Mouse (Mus musculus) hindbrain, postnatal 0 days (tissue): ENCODE results near the gene Smad5. TPM values are rescaled to one million over a fixed set of nuclear protein-coding genes. Genes with fewer than 3 reads are reported as not detected.

Experiments
- ATAC-seq: fragments of 200-750 bp; cut with Nextera tagmentation; 2 replicates; pipeline ENCODE4 v1.8.0; 2017; ENCODE audit warnings: mild to moderate bottlenecking, moderate TSS enrichment, moderate library complexity
- DNase-seq: peaks from one replicate; pipeline ENCODE4 v3.0.0-alpha.2; 2015; ENCODE audit warnings: low spot score
- H3K27ac ChIP-seq: fragments of 300-500 bp; sonication (generic); 2 replicates; pipeline ENCODE4 v1.5.1; 2014; ENCODE audit warnings: mild to moderate bottlenecking
- H3K27me3 ChIP-seq: fragments of 300-500 bp; sonication (generic); 2 replicates; pipeline ENCODE4 v1.6.1; 2014; ENCODE audit warnings: low read length, mixed read lengths; ENCODE audit not compliant: insufficient read depth
- H3K36me3 ChIP-seq: fragments of 300-500 bp; sonication (generic); 2 replicates; pipeline ENCODE4 v1.6.1; 2014; ENCODE audit warnings: low read length, mixed read lengths; ENCODE audit not compliant: insufficient read depth
- H3K4me1 ChIP-seq: fragments of 300-500 bp; sonication (generic); 2 replicates; pipeline ENCODE4 v1.6.1; 2014; ENCODE audit warnings: antibody characterized with exemption, low read length, mixed read lengths; ENCODE audit not compliant: insufficient read depth
- H3K4me2 ChIP-seq: fragments of 300-500 bp; sonication (generic); 2 replicates; pipeline ENCODE4 v1.6.1; 2014; ENCODE audit warnings: low read depth, mild to moderate bottlenecking, low read length, moderate library complexity, mixed read lengths
- H3K4me3 ChIP-seq: fragments of 300-500 bp; sonication (generic); 2 replicates; pipeline ENCODE4 v1.5.1; 2014; ENCODE audit warnings: low read length
- H3K9ac ChIP-seq: fragments of 300-500 bp; sonication (generic); replicated peaks from 2 replicates; pipeline ENCODE4 v1.6.1; 2014; ENCODE audit warnings: mild to moderate bottlenecking, low read length, moderate library complexity, mixed read lengths
- H3K9me3 ChIP-seq: fragments of 300-500 bp; sonication (generic); 2 replicates; pipeline ENCODE4 v1.6.1; 2016; ENCODE audit warnings: low read length, mixed read lengths
- CTCF ChIP-seq: IDR thresholded peaks from 2 replicates; pipeline ENCODE4 v1.5.1; 2016; ENCODE audit warnings: antibody characterized with exemption, control low read depth, low read depth
- WGBS: fragments of 180-500 bp; shearing (Covaris S2); extraction: QIAGEN DNeasy Blood & Tissue Kit; methylation state at CpG from one replicate; pipeline ENCODE4 v1.1.7; 2014; 5-methylcytosine and 5-hydroxymethylcytosine counted together
- polyA plus RNA-seq: library from polyadenylated mRNA; unstranded; fragments of >200 nt; fragmentation: Nextera tagmentation; extraction: Ambion mirVana; gene quantifications from 2 replicates; pipeline ENCODE4 v1.2.1, GENCODE M21; 2015
- total RNA-seq: library from RNA; depleted of rRNA; stranded (reverse); fragments of >200 nt; gene quantifications from 2 replicates; pipeline ENCODE4 v1.2.3, GENCODE M21; 2014

The Smad5 gene
- total and polyA plus RNA-seq, 2 experiments from 2014 or later, result 17.7 to 39.5 TPM

GRCm38 (mm10) chr13:56762446-56763229 is 59.8 kb downstream of the Smad5 start:
- 30% methylated on average over 13 of the region's 13 CpGs for WGBS
- Histone ChIP-seq H3K36me3 (no peaks in the 10 kb centered on the region), H3K4me1 (peaks cover 12% of the 10 kb centered on the region; the same call in 1 of the 2 replicates), H3K4me3 (no peak overlapping the region), H3K27me3 (no peaks in the 10 kb centered on the region), H3K27ac (peak overlapping the region; percentile 11; the same call in 1 of the 2 replicates), H3K4me2 (0 out of 2 replicates have a peak overlapping the region, but pooled peaks have one; percentile 8), H3K9me3 (no peaks in the 10 kb centered on the region), H3K9ac (no peak overlapping the region)
- DNase-seq (peak; percentile 68), ATAC-seq (0 out of 2 replicates have a peak, but pooled peaks have one; percentile 39)
- no peak for TF ChIP-seq CTCF

DNA sequence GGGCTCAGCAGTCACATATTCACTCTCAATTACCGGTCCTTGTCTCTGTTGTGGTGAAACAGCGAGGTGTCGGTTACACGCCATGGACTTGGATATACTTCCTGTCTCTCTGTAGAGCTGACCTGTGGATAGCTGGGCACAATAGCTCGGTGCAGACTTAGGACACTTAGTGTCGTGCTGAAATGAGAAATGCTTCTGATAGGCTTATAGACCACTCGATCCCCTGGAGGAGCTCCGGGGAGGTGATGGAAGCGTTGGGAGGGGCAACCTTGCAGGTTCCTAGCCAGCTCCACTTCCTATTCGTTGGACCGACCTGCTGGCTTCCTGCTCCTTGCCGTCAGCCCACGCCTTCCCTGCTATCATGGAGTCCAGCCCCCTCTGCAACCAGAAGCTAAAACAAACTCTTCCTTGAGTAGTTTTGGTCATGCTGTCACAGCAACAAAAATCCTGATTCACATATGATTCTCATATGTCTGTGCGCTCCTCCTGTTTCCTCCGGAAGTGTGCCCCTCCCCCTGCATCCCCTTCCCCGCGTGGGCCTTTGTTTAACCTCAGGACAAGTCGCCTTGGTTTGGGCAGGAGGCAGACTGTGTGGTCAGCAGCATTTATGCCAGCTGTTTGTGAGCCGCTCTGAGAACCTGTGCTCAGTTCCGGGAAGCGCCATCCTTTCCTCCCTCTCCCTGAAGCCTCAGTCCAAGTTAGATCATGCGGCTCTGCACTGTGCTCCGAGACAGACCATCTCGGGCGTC is 62.6 kb downstream of the Smad5 start:
- Histone ChIP-seq H3K4me1 (peaks cover 17% of the 10 kb centered on the region), H3K27me3 (no peaks in the 10 kb centered on the region), H3K36me3 (no peaks in the 10 kb centered on the region), H3K9me3 (no peaks in the 10 kb centered on the region), H3K27ac (no peak overlapping the region), H3K4me2 (peak overlapping the region; percentile 3), H3K4me3 (no peak overlapping the region), H3K9ac (no peak overlapping the region)
- WGBS, result 51% methylated on average over 25 of the region's 25 CpGs
- DNase-seq (no peak), ATAC-seq (no peak)
- no peak for TF ChIP-seq CTCF

DNA sequence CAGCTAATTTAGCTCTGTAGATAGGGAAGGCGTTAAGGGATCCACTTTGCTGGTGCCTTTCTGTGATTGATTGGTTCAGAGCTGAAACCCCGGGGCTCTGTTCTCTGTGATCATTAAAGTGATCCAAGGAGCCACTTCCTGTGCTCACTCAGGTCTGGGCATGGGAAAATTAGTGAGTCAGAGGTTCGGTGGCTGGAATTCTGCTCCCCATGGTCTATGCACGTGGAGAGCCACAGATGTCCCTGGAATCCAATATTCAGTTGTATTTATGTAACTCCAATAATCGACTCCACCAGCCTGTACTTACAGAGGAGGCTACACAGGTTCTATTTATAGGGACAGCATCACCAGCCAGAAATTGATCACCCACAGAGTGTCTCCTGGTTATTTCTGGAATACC is 63.4 kb downstream of the Smad5 start:
- Histone ChIP-seq H3K4me2 (no peak overlapping the region), H3K4me1 (peaks cover 17% of the 10 kb centered on the region), H3K9ac (no peak overlapping the region), H3K4me3 (no peak overlapping the region), H3K27ac (no peak overlapping the region), H3K36me3 (no peaks in the 10 kb centered on the region), H3K27me3 (no peaks in the 10 kb centered on the region), H3K9me3 (no peaks in the 10 kb centered on the region)
- TF ChIP-seq CTCF, result no peak
- no peak for DNase-seq
- 52% methylated on average over 5 of the region's 5 CpGs for WGBS
- no peak for ATAC-seq

DNA sequence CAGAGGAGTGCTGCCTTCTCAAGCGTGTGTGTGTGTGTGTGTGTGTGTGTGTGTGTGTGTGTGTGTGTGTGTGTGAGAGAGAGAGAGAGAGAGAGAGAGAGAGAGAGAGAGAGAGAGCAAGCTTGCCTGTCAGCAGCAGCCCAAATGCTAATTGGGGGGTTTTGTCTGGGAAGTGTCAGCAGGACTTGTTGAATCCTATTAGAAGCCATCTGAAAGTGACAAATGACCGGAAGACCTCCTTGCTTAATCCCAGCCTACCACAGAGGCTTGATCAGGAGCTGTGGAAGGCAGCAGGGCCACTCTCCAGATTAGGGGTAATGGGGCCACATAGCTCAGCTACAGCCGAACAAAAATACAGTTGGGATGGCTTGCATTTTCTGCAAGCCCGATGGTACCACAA is 66.6 kb downstream of the Smad5 start:
- H3K4me3 ChIP-seq, result no peak overlapping the region
- H3K9me3 ChIP-seq, result no peaks in the 10 kb centered on the region
- H3K4me2 ChIP-seq, result no peak overlapping the region
- H3K4me1 ChIP-seq, result peaks cover 9% of the 10 kb centered on the region; the same call in 1 of the 2 replicates
- no peaks in the 10 kb centered on the region for H3K36me3 ChIP-seq
- no peaks in the 10 kb centered on the region for H3K27me3 ChIP-seq
- no peak overlapping the region for H3K27ac ChIP-seq
- DNase-seq (no peak), ATAC-seq (no peak)
- H3K9ac ChIP-seq, result no peak overlapping the region
- WGBS, result 34% methylated on average over 4 of the region's 4 CpGs
- TF ChIP-seq CTCF, result no peak

DNA sequence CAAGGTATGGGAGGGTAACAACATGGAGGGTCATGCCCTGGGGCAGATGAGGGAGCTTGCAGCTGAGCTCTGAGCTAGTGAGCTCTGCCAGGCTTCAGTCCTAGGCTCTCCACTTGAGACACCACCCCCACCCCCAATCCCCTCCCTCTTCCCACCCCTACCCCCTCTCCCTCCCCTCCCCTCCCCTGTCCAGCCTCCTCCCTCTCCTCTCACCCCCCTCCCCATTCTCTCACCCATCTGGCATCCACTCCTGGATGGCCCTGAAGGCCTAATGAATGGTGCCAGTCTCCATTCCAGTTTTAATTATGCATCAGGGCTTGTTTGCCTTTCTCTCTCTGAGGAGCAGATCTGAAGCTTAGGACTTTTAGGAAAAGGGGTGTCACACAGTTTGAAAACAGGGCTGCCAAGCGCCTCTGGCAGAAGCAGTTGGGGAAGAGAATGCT is 67.3 kb downstream of the Smad5 start:
- Histone ChIP-seq H3K9ac (no peak overlapping the region), H3K27ac (peak overlapping the region; percentile 36; the same call in 1 of the 2 replicates), H3K36me3 (no peaks in the 10 kb centered on the region), H3K4me1 (peaks cover 9% of the 10 kb centered on the region; the same call in 1 of the 2 replicates), H3K4me3 (no peak overlapping the region), H3K9me3 (no peaks in the 10 kb centered on the region), H3K4me2 (no peak overlapping the region), H3K27me3 (no peaks in the 10 kb centered on the region)
- WGBS, result 40% methylated on average over 1 of the region's 1 CpGs
- TF ChIP-seq CTCF, result no peak
- DNase-seq, result peak; percentile 59
- ATAC-seq, result peak; percentile 41; the same call in 1 of the 2 replicates

GRCm38 (mm10) chr13:56770786-56771185 is 68.0 kb downstream of the Smad5 start:
- H3K27me3 ChIP-seq, result no peaks in the 10 kb centered on the region
- H3K9me3 ChIP-seq, result no peaks in the 10 kb centered on the region
- no peaks in the 10 kb centered on the region for H3K36me3 ChIP-seq
- ATAC-seq (no peak), DNase-seq (no peak)
- peak overlapping the region; percentile 36; the same call in 1 of the 2 replicates for H3K27ac ChIP-seq
- no peak overlapping the region for H3K4me2 ChIP-seq
- no peak overlapping the region for H3K9ac ChIP-seq
- H3K4me1 ChIP-seq, result peaks cover 5% of the 10 kb centered on the region; the same call in 1 of the 2 replicates
- no peak overlapping the region for H3K4me3 ChIP-seq
- peak; percentile 46 for TF ChIP-seq CTCF
- 65% methylated on average over 5 of the region's 5 CpGs for WGBS
